Mouse (Mus musculus): ENCODE measurements around the gene Ctdsp1. TPM values are rescaled to one million over a fixed set of nuclear protein-coding genes. Genes with fewer than 3 reads are reported as not detected.

Gene Ctdsp1
- total and polyA plus RNA-seq, 2 experiments from 2014 or later: 11.7 to 29.3 TPM

DNA sequence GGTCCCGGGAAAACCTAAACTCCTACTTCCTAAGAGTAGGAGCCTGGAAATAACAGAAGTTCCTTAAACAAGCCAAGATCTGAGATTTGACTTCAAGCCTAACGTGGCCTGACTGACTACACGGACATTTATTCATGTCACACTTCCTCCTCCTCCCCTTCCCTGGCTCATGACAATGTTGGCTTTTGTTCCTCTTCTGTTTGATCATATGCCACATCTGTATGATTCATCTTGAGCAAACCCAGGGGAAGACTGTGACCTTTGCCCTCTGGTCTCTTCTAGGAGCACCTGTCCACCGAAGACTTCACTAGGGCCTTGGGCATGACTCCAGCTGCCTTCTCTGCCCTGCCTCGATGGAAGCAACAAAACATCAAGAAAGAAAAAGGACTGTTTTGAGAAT, 43.3 kb downstream of the Ctdsp1 start:
- Histone ChIP-seq H3K4me1 (ENCODE audit: insufficient read depth, low read length) (no peaks in the 10 kb centered on the region), H3K9ac (replicated peaks; ENCODE audit: low read length, poor library complexity, severe bottlenecking) (no peak overlapping the region), H3K27me3 (ENCODE audit: insufficient read depth, low read length) (no peaks in the 10 kb centered on the region), H3K36me3 (ENCODE audit: insufficient read depth, low read length) (peaks cover 22% of the 10 kb centered on the region), H3K9me3 (ENCODE audit: low read length) (no peaks in the 10 kb centered on the region), H3K4me2 (ENCODE audit: low read depth, low read length, poor library complexity, severe bottlenecking) (no peak overlapping the region), H3K4me3 (ENCODE audit: low read depth, low read length) (no peak overlapping the region), H3K27ac (ENCODE audit: low read depth, low read length) (no peak overlapping the region)
- ATAC-seq (ENCODE audit: low FRiP score): no peak
- WGBS: 78% methylated on average over 5 of the region's 5 CpGs
- no peak for DNase-seq (ENCODE audit: low spot score)
- no peak for TF ChIP-seq CTCF (IDR thresholded peaks at IDR 0.05)

DNA sequence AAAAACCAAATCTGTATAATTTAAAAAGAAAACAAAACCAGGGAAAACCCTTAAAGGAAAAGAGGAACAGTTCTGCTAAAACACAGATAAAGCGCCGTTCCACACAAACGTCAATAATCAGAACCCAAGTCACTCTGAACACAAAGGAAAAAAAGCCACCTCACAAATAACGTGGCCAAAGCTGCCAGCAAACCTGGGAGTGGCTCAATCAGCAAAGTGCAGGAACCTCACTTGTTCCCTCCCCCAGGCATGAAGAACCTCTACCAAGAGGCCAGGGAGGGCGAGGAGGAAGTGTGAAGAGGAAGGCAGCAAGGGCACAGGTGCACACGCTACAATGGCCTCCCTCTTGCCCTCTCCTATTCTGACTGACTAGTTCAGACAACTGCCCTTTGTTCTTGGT, 44.3 kb downstream of the Ctdsp1 start:
- no peaks in the 10 kb centered on the region for H3K9me3 ChIP-seq (ENCODE audit: low read length)
- ATAC-seq (ENCODE audit: low FRiP score) (no peak), DNase-seq (ENCODE audit: low spot score) (no peak)
- no peaks in the 10 kb centered on the region for H3K4me1 ChIP-seq (ENCODE audit: insufficient read depth, low read length)
- H3K27me3 ChIP-seq (ENCODE audit: insufficient read depth, low read length): no peaks in the 10 kb centered on the region
- no peak overlapping the region for H3K4me3 ChIP-seq (ENCODE audit: low read depth, low read length)
- no peak overlapping the region for H3K9ac ChIP-seq (replicated peaks; ENCODE audit: low read length, poor library complexity, severe bottlenecking)
- no peak overlapping the region for H3K4me2 ChIP-seq (ENCODE audit: low read depth, low read length, poor library complexity, severe bottlenecking)
- 93% methylated on average over 6 of the region's 6 CpGs for WGBS
- H3K27ac ChIP-seq (ENCODE audit: low read depth, low read length): no peak overlapping the region
- TF ChIP-seq CTCF (IDR thresholded peaks at IDR 0.05): no peak
- peaks cover 25% of the 10 kb centered on the region for H3K36me3 ChIP-seq (ENCODE audit: insufficient read depth, low read length)

DNA sequence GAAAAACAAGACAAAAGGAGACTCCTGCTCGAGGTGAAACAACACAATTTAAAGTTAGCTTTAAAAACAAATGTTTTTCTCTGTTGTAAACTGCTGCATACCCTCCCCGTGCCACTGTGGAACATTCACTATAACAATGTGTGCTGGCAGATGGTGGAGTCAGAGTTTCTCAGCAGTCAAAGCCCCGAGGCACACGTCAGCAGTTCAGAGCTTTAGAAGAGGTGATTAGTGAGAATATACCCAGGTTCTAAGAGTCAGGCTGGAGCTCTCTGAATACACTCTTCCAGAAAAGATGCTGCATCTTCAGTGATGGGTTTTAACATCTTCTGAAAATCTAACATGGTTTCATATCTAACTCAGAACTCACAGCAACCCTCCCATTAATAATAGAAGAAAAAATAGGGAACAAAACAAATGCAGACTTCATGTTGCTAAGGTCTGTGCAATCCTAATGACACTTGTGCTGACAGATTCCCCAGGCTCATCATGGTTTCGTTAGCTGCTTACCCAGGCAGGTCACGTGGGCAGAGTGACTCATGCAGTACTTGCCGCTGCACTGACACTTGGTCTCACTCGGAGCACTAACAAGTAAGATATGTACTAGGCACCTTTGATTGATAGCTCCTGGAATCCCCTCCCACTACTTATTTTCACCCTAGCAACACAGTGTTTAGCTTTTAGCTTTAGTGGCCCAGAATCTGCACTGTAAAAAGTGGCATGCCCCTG, 46.6 kb downstream of the Ctdsp1 start:
- no peaks in the 10 kb centered on the region for H3K4me1 ChIP-seq (ENCODE audit: insufficient read depth, low read length)
- WGBS: 74% methylated on average over 8 of the region's 8 CpGs
- H3K27me3 ChIP-seq (ENCODE audit: insufficient read depth, low read length): no peaks in the 10 kb centered on the region
- peaks cover 26% of the 10 kb centered on the region for H3K36me3 ChIP-seq (ENCODE audit: insufficient read depth, low read length)
- no peak overlapping the region for H3K4me3 ChIP-seq (ENCODE audit: low read depth, low read length)
- H3K4me2 ChIP-seq (ENCODE audit: low read depth, low read length, poor library complexity, severe bottlenecking): no peak overlapping the region
- DNase-seq (ENCODE audit: low spot score) (peak; percentile 32), ATAC-seq (ENCODE audit: low FRiP score) (peak; percentile 49; the same call in 1 of the 2 replicates)
- no peak overlapping the region for H3K27ac ChIP-seq (ENCODE audit: low read depth, low read length)
- TF ChIP-seq CTCF (IDR thresholded peaks at IDR 0.05): no peak
- H3K9ac ChIP-seq (replicated peaks; ENCODE audit: low read length, poor library complexity, severe bottlenecking): no peak overlapping the region
- H3K9me3 ChIP-seq (ENCODE audit: low read length): no peaks in the 10 kb centered on the region

DNA sequence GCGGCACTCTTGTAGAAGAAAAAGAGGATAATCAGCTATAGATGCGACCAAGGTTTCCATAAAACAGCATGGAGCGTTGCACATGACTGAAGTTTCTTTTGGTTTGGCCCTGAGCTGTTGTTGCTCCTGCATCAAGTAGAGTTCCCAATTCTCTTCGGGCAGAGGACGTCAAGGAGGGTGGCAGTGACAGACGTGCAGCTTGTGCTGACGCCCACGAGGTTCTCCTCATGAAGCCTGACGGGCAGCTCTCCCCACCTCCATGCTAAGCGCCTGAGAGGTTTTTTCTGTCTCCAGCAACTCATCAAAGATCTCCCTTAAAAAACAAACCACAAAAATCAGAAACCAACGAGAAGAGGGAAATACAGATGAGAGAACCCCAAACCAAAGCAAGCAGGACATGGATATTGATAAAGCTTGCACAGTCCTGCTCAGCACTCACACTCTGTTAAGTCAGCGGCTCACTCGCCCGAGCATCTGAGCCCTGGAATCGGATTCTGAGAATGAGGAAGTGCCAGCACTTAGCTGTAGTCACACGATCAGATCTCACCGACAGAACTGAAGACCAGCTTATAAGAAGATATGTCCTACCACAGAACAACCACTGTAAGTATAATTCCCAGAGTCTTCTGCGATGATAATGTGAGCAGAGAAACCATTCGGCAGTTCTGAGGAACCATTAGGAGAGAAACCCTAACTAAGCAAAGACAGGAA, 48.0 kb downstream of the Ctdsp1 start:
- no peak overlapping the region for H3K4me2 ChIP-seq (ENCODE audit: low read depth, low read length, poor library complexity, severe bottlenecking)
- H3K4me3 ChIP-seq (ENCODE audit: low read depth, low read length): no peak overlapping the region
- WGBS: 90% methylated on average over 19 of the region's 19 CpGs
- ATAC-seq (ENCODE audit: low FRiP score) (no peak), DNase-seq (ENCODE audit: low spot score) (no peak)
- no peak for TF ChIP-seq CTCF (IDR thresholded peaks at IDR 0.05)
- peaks cover 23% of the 10 kb centered on the region for H3K36me3 ChIP-seq (ENCODE audit: insufficient read depth, low read length)
- no peak overlapping the region for H3K27ac ChIP-seq (ENCODE audit: low read depth, low read length)
- no peaks in the 10 kb centered on the region for H3K27me3 ChIP-seq (ENCODE audit: insufficient read depth, low read length)
- H3K9ac ChIP-seq (replicated peaks; ENCODE audit: low read length, poor library complexity, severe bottlenecking): no peak overlapping the region
- H3K9me3 ChIP-seq (ENCODE audit: low read length): no peaks in the 10 kb centered on the region
- H3K4me1 ChIP-seq (ENCODE audit: insufficient read depth, low read length): no peaks in the 10 kb centered on the region

DNA sequence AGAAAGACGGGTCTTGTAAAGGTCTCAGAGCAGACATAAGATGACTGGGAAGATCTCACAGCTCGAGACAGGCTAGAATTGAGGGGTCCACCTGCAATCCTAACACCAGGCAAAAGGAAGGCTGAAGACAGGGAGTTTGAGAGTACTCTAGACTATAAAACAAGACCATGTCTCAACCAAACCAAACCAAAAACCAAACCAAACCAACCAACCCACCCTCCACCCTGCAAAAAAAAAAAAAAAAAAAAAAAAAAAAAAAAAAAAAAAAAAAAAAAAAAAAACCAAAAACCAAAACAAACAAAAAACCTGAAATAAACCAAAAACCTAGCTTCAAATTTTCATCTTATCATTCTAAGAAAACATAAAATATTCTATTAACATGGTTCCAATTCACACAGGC, 53.2 kb downstream of the Ctdsp1 start:
- no peaks in the 10 kb centered on the region for H3K9me3 ChIP-seq (ENCODE audit: low read length)
- H3K4me1 ChIP-seq (ENCODE audit: insufficient read depth, low read length): no peaks in the 10 kb centered on the region
- H3K4me2 ChIP-seq (ENCODE audit: low read depth, low read length, poor library complexity, severe bottlenecking): no peak overlapping the region
- no peaks in the 10 kb centered on the region for H3K27me3 ChIP-seq (ENCODE audit: insufficient read depth, low read length)
- H3K36me3 ChIP-seq (ENCODE audit: insufficient read depth, low read length): peaks cover 25% of the 10 kb centered on the region
- DNase-seq (ENCODE audit: low spot score): no peak
- no peak overlapping the region for H3K4me3 ChIP-seq (ENCODE audit: low read depth, low read length)
- no peak overlapping the region for H3K9ac ChIP-seq (replicated peaks; ENCODE audit: low read length, poor library complexity, severe bottlenecking)
- ATAC-seq (ENCODE audit: low FRiP score): no peak
- TF ChIP-seq CTCF (IDR thresholded peaks at IDR 0.05): no peak
- 94% methylated on average over 2 of the region's 2 CpGs for WGBS
- no peak overlapping the region for H3K27ac ChIP-seq (ENCODE audit: low read depth, low read length)

MicroRNAs within 50 kb of the gene (microRNA counts, 519-probe panel; counts per million panel counts)
- 3,914 counts per million, percentile 81 among the panel's probes with 10 or more counts for microRNA mmu-miR-26b

Small RNA genes lying within 50 kb of the gene (microRNA-seq; reads per million reads assigned to microRNA genes)
- gene Mir26b (ENCODE audit: borderline number of aligned reads): 17,340 reads per million, percentile 98 among the genes with 10 or more reads in this experiment

Other genes starting within 250 kb of the Ctdsp1 start
- gene Cxcr2, start 237.5 kb upstream of the Ctdsp1 start, total RNA-seq (2014; rRNA removed): 0.38 TPM in 1 of 2 replicates, not detected in the other
- 0.05 and 0.16 TPM in 2 replicates for gene Cxcr2, start 237.5 kb upstream of the Ctdsp1 start, polyA plus RNA-seq (2015; fragmentation: Nextera tagmentation; extraction: Ambion mirVana)
- gene Cxcr1, start 196.9 kb upstream of the Ctdsp1 start, total RNA-seq (2014; rRNA removed): not detected in 2 replicates
- not detected in 2 replicates for gene Cxcr1, start 196.9 kb upstream of the Ctdsp1 start, polyA plus RNA-seq (2015; fragmentation: Nextera tagmentation; extraction: Ambion mirVana)
- 149 and 183 TPM in 2 replicates for gene Arpc2, start 155.4 kb upstream of the Ctdsp1 start, total RNA-seq (2014; rRNA removed)
- 442 and 464 TPM in 2 replicates for gene Arpc2, start 155.4 kb upstream of the Ctdsp1 start, polyA plus RNA-seq (2015; fragmentation: Nextera tagmentation; extraction: Ambion mirVana)
- gene Gpbar1, start 113.0 kb upstream of the Ctdsp1 start, total RNA-seq (2014; rRNA removed): 0.52 TPM in 1 of 2 replicates, not detected in the other
- gene Gpbar1, start 113.0 kb upstream of the Ctdsp1 start, polyA plus RNA-seq (2015; fragmentation: Nextera tagmentation; extraction: Ambion mirVana): 0.16 TPM in 1 of 2 replicates, not detected in the other
- 139 and 148 TPM in 2 replicates for gene Aamp, start 106.8 kb upstream of the Ctdsp1 start, total RNA-seq (2014; rRNA removed)
- 203 and 216 TPM in 2 replicates for gene Aamp, start 106.8 kb upstream of the Ctdsp1 start, polyA plus RNA-seq (2015; fragmentation: Nextera tagmentation; extraction: Ambion mirVana)
- gene Pnkd, start 106.6 kb upstream of the Ctdsp1 start, total RNA-seq (2014; rRNA removed): 101 and 116 TPM in 2 replicates
- gene Pnkd, start 106.6 kb upstream of the Ctdsp1 start, polyA plus RNA-seq (2015; fragmentation: Nextera tagmentation; extraction: Ambion mirVana): 135 and 140 TPM in 2 replicates
- 9.8 and 20.7 TPM in 2 replicates for gene Tmbim1, start 85.9 kb upstream of the Ctdsp1 start, total RNA-seq (2014; rRNA removed)
- 9.8 and 10.5 TPM in 2 replicates for gene Tmbim1, start 85.9 kb upstream of the Ctdsp1 start, polyA plus RNA-seq (2015; fragmentation: Nextera tagmentation; extraction: Ambion mirVana)
- gene Catip, start 29.4 kb upstream of the Ctdsp1 start, total RNA-seq (2014; rRNA removed): 2.7 and 4.0 TPM in 2 replicates
- gene Catip, start 29.4 kb upstream of the Ctdsp1 start, polyA plus RNA-seq (2015; fragmentation: Nextera tagmentation; extraction: Ambion mirVana): 1.6 and 2.4 TPM in 2 replicates
- gene Slc11a1, start 16.3 kb upstream of the Ctdsp1 start, total RNA-seq (2014; rRNA removed): 7.8 and 12.6 TPM in 2 replicates
- gene Slc11a1, start 16.3 kb upstream of the Ctdsp1 start, polyA plus RNA-seq (2015; fragmentation: Nextera tagmentation; extraction: Ambion mirVana): 1.3 and 1.7 TPM in 2 replicates
- gene Vil1, start 17.9 kb downstream of the Ctdsp1 start, total RNA-seq (2014; rRNA removed): 0.38 and 0.80 TPM in 2 replicates
- 0.31 and 0.43 TPM in 2 replicates for gene Vil1, start 17.9 kb downstream of the Ctdsp1 start, polyA plus RNA-seq (2015; fragmentation: Nextera tagmentation; extraction: Ambion mirVana)
- gene Cnot9, start 114.5 kb downstream of the Ctdsp1 start, total RNA-seq (2014; rRNA removed): 40.3 and 40.8 TPM in 2 replicates
- 43.0 and 47.4 TPM in 2 replicates for gene Cnot9, start 114.5 kb downstream of the Ctdsp1 start, polyA plus RNA-seq (2015; fragmentation: Nextera tagmentation; extraction: Ambion mirVana)
- gene Plcd4, start 151.4 kb downstream of the Ctdsp1 start, total RNA-seq (2014; rRNA removed): 4.9 and 9.4 TPM in 2 replicates
- 7.1 and 7.3 TPM in 2 replicates for gene Plcd4, start 151.4 kb downstream of the Ctdsp1 start, polyA plus RNA-seq (2015; fragmentation: Nextera tagmentation; extraction: Ambion mirVana)
- 19.3 and 25.7 TPM in 2 replicates for gene Usp37, start 152.8 kb downstream of the Ctdsp1 start, total RNA-seq (2014; rRNA removed)
- 16.4 and 18.5 TPM in 2 replicates for gene Usp37, start 152.8 kb downstream of the Ctdsp1 start, polyA plus RNA-seq (2015; fragmentation: Nextera tagmentation; extraction: Ambion mirVana)
- 14.2 and 16.4 TPM in 2 replicates for gene Zfp142, start 196.7 kb downstream of the Ctdsp1 start, total RNA-seq (2014; rRNA removed)
- gene Zfp142, start 196.7 kb downstream of the Ctdsp1 start, polyA plus RNA-seq (2015; fragmentation: Nextera tagmentation; extraction: Ambion mirVana): 4.4 and 7.8 TPM in 2 replicates
- gene Bcs1l, start 196.8 kb downstream of the Ctdsp1 start, total RNA-seq (2014; rRNA removed): 14.7 and 19.9 TPM in 2 replicates
- gene Bcs1l, start 196.8 kb downstream of the Ctdsp1 start, polyA plus RNA-seq (2015; fragmentation: Nextera tagmentation; extraction: Ambion mirVana): 12.4 and 13.6 TPM in 2 replicates
- gene Rnf25, start 209.9 kb downstream of the Ctdsp1 start, total RNA-seq (2014; rRNA removed): 60.0 and 60.8 TPM in 2 replicates
- gene Rnf25, start 209.9 kb downstream of the Ctdsp1 start, polyA plus RNA-seq (2015; fragmentation: Nextera tagmentation; extraction: Ambion mirVana): 51.3 and 54.0 TPM in 2 replicates
- gene Stk36, start 209.9 kb downstream of the Ctdsp1 start, total RNA-seq (2014; rRNA removed): 9.9 and 10.5 TPM in 2 replicates
- gene Stk36, start 209.9 kb downstream of the Ctdsp1 start, polyA plus RNA-seq (2015; fragmentation: Nextera tagmentation; extraction: Ambion mirVana): 8.7 and 9.6 TPM in 2 replicates

Data from midbrain, postnatal 0 days (tissue).